Mouse (Mus musculus) thymus, postnatal 10 days (tissue): ENCODE results near the gene Cdc42se2.
A peak's percentile ranks its signal among the peaks of the same experiment; 100 is the strongest.

Source experiments
- DNase-seq, 2 experiments: peaks; one replicate each; pipeline ENCODE4 v3.0.0; 2021; ENCODE audit warnings: low spot score in 2 of 2

Gene Cdc42se2

GRCm38 (mm10) chr11:54793173-54793572 is 5.7 kb upstream of the Cdc42se2 start:
- DNase-seq = no peak

DNA sequence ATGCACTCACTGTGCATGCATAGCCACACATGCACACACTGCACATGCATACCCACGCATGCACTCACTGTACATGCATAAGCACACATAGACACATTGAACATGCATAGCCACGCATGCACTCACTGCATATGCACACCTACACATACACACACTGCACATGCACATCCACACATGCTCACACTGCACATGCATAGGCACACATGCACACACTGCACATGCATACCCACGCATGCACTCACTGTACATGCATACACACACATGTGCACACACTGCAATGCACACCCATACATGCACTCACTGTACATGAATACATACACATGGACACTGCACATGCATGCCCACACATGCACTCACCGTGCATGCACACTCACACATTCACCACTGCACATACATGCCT is 4.0 kb upstream of the Cdc42se2 start:
- DNase-seq = no peak

- peak; percentile 57 to 60 for DNase-seq
Observed at GRCm38 (mm10) chr11:54786858-54787487, 502 bp downstream of the Cdc42se2 start.

GRCm38 (mm10) chr11:54785566-54785965 is 1.9 kb downstream of the Cdc42se2 start:
- DNase-seq = no peak

DNA sequence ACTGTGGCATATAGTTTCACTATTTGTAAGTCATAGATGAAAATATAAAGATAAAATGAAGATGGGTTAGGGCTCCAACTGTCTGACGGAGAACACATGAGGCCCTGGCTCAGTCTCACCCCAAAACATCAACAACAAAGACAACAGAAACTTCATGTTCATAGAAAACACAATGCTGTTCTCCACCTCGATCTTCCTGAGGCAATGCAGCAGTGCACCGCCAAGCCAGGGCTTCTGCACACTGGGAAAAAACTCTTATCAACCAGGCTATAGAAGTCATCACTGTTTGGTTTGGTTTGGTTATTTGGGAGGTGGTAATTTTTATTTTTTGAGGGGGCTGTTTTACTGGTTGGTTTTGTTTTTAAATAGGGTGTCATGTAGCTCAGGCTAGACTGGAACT is 3.0 kb downstream of the Cdc42se2 start:
- DNase-seq = no peak

DNA sequence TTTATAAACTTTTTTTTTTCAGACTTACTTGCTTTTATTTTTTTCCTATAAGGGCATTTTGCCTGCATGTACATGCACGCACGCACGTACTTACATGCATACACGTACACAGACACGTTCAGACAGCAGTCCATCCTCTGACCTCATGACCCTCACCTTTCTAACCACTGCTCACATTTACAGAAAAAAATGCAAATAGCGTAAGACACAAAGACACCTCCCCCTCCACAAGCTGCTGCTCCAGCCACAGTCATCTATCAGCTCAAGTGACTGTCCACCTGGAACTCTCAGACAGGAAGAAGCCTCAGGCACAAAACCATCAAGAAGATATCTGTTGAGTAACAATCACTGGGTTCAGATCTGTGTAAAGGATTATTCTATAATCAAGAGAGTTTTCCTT is 5.2 kb downstream of the Cdc42se2 start:
- DNase-seq = no peak

- DNase-seq = no peak
Observed at GRCm38 (mm10) chr11:54779946-54780345, 7.5 kb downstream of the Cdc42se2 start.

DNA sequence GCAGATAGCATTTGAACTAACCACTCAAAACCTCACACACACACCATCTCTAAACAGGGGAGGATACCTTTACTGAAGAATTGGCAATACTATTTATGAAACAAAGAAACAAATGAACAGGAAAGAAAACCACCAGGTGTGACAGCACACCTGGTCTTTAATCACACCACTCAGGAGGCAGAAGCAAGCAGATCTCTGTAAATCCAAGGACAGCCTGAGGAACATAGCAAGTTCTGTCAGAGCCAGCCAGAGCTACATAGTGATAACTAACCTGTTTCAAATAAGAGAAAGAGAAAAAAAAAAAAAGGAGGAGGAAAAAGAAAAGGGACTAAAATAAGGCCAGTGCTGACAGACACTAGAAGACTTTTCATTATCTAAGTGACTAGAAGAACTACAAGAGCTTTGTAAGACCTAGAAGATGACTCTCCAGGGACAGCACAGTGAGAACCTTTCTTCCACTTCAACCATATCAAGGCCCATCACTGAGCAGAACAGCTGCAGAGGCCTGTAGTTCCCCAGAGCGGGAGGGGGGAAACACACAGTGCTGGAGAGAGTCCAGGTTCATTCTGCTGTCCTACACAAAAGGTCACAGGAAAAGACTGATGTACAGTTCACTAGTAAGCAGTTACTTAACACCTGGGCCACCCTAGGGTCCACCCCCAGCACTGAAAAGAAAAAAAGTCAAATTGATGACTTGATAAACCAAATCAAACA is 9.2 kb downstream of the Cdc42se2 start:
- DNase-seq = no peak

GRCm38 (mm10) chr11:54777387-54778130 is 9.9 kb downstream of the Cdc42se2 start:
- DNase-seq = no peak

GRCm38 (mm10) chr11:54776735-54777333 is 10.6 kb downstream of the Cdc42se2 start:
- DNase-seq = no peak

DNA sequence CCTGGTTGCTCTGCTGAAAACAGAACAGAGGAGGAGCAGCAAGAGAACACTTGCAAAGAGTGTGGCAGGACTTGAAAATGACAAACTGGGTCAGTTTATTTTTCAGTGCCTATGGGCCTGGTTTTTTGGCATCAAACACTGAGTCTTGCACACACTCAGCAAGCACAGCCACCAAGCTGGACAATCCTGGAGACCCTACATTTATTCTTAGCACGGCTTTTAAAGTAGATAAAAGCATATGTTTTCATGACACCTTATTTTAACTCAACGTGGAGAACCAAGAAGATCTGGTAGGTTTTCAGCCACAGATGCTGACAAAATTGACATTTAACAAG is 11.1 kb downstream of the Cdc42se2 start:
- no peak for DNase-seq

DNA sequence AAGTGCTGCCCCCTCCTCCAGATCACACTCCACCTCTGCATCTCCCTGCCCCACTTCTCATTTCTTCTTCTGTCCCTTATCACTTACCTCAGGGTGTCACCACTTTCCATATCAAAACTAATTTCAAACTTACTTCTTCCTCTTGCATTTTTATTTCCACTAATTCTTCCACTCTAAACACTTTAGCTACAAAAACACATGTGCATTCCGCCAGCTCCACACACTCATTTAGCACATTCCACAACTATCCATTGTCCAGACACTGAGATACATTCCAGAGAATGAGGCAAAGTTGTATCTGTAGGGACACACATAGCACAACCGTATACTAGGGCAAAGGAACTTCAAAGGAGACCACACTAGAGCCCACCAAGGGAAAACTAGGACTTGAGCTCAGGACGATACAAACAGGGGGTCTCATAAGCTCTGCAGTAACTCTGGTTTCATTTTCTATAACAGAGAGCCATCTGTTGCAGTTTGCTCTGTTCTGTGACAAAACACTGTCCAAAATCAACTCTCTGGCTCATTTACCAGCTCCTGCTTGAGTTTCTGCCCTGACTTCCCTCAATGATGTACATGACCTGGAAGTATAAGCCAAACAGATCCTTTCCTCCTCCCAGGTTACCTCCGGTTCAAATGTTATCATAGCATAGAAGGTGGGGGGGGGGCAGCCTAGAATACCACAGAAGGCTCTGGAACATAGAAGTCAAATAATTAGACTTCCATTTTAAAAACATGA is 11.7 kb downstream of the Cdc42se2 start:
- no peak for DNase-seq

DNA sequence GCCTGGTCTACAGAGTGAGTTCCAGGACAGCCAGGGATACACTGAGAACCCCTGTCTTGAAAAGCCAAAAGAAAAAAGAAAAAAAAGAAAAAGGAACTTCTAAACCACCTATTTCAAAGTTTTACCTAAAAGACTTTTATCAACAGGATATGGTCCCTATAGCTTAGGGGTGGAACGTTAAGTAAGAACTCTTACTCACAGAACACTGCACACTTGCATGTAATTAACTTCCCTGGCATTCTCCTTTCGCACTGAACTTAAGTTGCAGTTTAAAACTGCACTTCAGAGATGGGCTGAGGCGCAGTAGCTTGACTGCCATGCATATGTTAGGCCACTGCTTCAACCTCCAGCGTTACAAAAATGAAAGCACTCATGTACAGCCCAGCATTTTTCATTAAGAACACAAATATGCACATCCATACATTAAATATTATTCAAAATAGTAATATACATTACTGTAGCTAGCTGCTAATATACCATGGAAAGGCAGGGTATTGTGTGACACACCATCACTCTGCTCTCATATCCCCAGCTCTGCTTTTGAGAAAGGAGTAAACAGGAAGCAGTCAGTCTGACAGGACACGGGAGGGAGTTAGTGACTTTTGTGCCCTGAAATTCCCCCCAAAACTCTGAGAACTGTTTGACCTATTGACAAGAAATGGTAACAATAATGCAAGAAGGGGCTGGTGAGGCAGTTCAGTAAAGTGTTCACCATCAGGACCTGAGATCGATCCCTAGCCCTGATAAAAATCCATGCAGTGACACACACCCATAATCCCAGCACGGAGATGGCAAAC is 13.0 kb downstream of the Cdc42se2 start:
- peak in 1 of 2 experiments; percentile 27 for DNase-seq

DNA sequence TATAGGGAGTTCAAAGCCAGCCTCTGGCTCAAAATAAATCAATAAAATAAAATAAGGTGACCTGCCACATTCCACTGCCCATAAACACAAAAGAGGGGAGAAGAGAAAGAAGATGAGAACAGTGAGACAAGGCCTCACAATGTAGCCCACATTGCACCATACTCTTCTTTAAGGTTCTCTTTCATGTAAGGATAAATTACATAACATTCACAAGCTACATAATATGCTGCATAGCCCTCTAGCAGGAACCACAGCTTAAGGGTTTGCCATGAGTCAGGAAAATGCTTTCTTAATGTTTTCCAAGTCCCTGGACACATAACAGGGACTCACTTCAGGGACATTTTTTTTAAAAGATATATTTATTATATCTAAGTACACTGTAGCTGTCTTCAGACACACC is 15.9 kb downstream of the Cdc42se2 start:
- DNase-seq = no peak

DNA sequence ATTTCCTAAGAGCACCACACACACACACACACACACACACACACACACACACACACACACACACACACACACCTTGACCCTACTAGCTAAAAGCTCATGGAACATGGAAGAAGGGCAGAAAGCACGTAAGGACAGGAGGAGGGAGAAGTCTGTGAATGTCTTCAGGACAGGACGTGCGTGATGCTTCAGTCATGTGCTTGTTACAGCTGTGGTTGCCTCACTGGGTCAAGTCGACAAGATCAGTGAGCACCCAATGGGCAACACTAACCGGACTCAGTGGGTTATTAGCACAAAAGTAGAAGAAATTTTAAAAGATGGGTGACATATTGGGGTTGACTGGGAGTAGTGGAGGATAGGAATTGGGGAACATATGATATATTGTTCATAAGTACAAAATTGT is 17.6 kb downstream of the Cdc42se2 start:
- no peak for DNase-seq

DNA sequence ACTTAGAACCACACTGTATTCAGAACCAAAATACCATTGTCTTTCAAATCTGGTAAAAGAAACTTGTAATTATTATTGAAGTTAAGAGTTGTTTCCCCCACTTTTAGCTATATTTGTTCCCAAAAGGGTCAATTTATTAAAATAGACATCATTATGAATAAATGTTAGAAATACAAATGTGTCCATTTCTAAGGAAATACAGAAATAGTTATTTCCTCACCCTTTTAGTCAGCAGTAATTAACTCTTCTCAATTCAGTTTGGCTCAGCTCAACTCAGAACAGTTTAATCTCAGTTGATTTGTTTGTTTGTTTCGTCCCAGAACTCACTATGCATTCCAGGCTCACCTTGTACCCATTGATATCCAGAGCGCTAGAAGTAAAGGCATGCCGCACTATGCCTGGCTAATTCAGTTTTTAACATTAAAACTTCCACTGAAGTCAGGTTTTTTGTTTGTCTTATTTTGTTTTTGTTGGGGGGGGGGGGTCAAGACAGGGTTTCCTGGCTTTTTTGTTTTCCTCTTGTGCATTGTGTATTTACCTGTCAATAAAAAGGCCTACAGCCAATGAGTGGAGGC is 19.3 kb downstream of the Cdc42se2 start:
- DNase-seq = no peak

- DNase-seq = peak; percentile 39 to 44
Observed at GRCm38 (mm10) chr11:54764759-54765158, 22.7 kb downstream of the Cdc42se2 start.

DNA sequence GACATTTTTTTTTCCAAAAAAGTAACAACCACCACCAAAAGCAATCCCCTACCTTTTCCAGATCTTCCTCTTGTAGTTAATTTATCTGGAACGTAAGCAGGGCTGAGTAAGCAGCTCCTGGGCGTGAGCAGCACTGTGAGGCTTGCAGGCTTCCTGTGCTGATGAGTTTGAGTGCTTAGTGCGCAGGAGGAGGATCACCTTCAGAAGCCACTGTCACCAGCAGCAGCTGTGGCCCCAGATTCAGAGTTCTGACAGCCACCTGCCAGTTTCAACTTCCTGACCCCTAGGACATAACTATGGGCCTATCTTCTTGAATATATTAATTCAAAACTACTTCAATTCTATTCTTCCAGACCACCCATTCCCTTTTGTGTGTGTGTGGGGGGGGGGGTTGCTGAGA is 23.4 kb downstream of the Cdc42se2 start:
- DNase-seq = peak; percentile 71 to 74

GRCm38 (mm10) chr11:54762735-54763134 is 24.7 kb downstream of the Cdc42se2 start:
- DNase-seq = no peak

GRCm38 (mm10) chr11:54757993-54758392 is 29.5 kb downstream of the Cdc42se2 start:
- DNase-seq = no peak
